Mouse (Mus musculus) hindbrain, embryonic 11.5 days (tissue): ENCODE data around the gene Mrpl48. TPM values are rescaled to one million over a fixed set of nuclear protein-coding genes. Genes with fewer than 3 reads are reported as not detected.

Experiments used
- ATAC-seq: fragments of 200-750 bp; cut with Nextera tagmentation; 2 replicates; pipeline ENCODE4 v1.8.0; 2017; ENCODE audit warnings: mild to moderate bottlenecking, moderate TSS enrichment, moderate library complexity; ENCODE audit not compliant: low FRiP score
- DNase-seq: peaks from one replicate; pipeline ENCODE4 v3.0.0-alpha.2; 2015; ENCODE audit warnings: low spot score
- H3K27ac ChIP-seq: fragments of 300-500 bp; sonication (generic); 2 replicates; pipeline ENCODE4 v1.5.1; 2014; ENCODE audit warnings: mild to moderate bottlenecking, low read depth, low read length
- H3K27me3 ChIP-seq: fragments of 300-500 bp; sonication (generic); 2 replicates; pipeline ENCODE4 v1.6.1; 2014; ENCODE audit warnings: mild to moderate bottlenecking, low read length, moderate library complexity, mixed read lengths; ENCODE audit not compliant: control insufficient read depth, insufficient read depth
- H3K36me3 ChIP-seq: fragments of 300-500 bp; sonication (generic); 2 replicates; pipeline ENCODE4 v1.6.1; 2014; ENCODE audit warnings: mild to moderate bottlenecking, low read length, moderate library complexity, mixed read lengths; ENCODE audit not compliant: control insufficient read depth, insufficient read depth
- H3K4me1 ChIP-seq: fragments of 300-500 bp; sonication (generic); replicated peaks from 2 replicates; pipeline ENCODE4 v1.6.1; 2014; ENCODE audit warnings: low read length, mixed read lengths; ENCODE audit not compliant: control insufficient read depth, insufficient read depth
- H3K4me2 ChIP-seq: fragments of 300-500 bp; sonication (generic); replicated peaks from 2 replicates; pipeline ENCODE4 v1.6.1; 2014; ENCODE audit warnings: mild to moderate bottlenecking, low read depth, low read length
- H3K4me3 ChIP-seq: fragments of 300-500 bp; sonication (generic); 2 replicates; pipeline ENCODE4 v1.5.1; 2014; ENCODE audit warnings: low read depth, low read length
- H3K9ac ChIP-seq: fragments of 300-500 bp; sonication (generic); 2 replicates; pipeline ENCODE4 v1.6.1; 2014; ENCODE audit warnings: low read depth, low read length
- H3K9me3 ChIP-seq: fragments of 300-500 bp; sonication (generic); 2 replicates; pipeline ENCODE4 v1.6.1; 2016; ENCODE audit warnings: low read length; ENCODE audit not compliant: control insufficient read depth
- WGBS: fragments of 180-500 bp; shearing (Covaris S2); extraction: QIAGEN DNeasy Blood & Tissue Kit; methylation state at CpG from one replicate; pipeline ENCODE4 v1.1.7; 2014; 5-methylcytosine and 5-hydroxymethylcytosine counted together
- polyA plus RNA-seq: library from polyadenylated mRNA; unstranded; fragments of >200 nt; fragmentation: Nextera tagmentation; extraction: Ambion mirVana; gene quantifications from 2 replicates; pipeline ENCODE4 v1.2.1, GENCODE M21; 2014

The Mrpl48 gene
- polyA plus RNA-seq, 1 experiment from 2014 or later, result 73.1 TPM

DNA sequence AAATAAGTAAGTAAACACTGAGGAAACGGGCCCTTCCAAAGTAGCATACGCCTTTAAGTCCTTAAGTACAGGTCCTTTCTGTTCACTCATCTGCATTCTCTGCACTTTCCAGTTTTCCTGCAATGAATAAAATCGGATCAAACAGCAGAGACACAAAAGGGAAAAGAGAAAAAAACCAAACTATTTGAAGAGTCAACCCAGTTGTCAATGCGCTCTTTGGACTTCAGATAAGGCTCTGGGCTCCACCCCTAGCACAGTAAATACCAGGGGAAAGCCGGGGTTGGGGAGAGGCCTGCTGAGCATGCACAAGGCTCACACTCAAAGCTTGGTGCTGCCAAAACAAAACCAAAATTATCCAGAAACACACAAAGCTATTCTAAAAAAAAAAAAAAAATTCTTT lies 53.2 kb downstream of the Mrpl48 start:
- no peak for DNase-seq
- Histone ChIP-seq H3K4me3 (no peak overlapping the region), H3K36me3 (no peaks in the 10 kb centered on the region), H3K27me3 (no peaks in the 10 kb centered on the region), H3K9me3 (no peaks in the 10 kb centered on the region), H3K27ac (peak overlapping the region; percentile 74; the same call in 1 of the 2 replicates), H3K4me2 (no peak overlapping the region), H3K9ac (no peak overlapping the region), H3K4me1 (no peaks in the 10 kb centered on the region)
- no peak for ATAC-seq
- 70% methylated on average over 5 of the region's 5 CpGs for WGBS

DNA sequence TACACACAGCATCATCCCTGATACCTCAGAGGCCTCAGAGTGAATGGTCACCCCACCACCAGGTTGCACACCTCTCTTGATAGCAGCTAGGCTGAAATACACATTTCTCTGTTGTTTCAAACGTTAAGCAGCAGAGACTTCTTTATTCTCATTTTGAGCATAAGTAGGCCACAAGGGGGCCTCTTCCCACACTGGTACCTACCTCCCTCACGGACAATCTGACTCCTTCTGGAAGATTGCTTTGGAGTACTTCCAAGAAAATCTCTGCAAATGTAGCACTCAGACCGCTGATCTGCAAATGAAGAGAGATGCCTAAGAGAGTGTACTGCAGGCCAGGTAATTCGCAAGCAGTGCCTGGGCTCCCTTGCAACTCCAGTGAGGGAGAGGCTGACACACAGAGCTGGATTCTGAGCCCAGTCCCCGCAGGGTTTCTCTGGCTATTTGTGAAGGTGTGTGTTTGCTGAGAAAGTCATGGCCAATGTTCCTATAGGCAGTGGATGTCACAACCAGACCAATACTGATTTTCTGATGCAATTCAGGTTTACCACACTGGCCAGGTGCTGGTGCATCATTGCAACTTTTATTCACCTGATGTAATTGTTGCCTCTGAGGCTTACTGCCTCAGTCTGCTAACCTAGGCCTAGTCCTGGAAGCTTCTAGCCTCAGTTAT lies 57.6 kb downstream of the Mrpl48 start:
- no peaks in the 10 kb centered on the region for H3K27me3 ChIP-seq
- H3K36me3 ChIP-seq, result no peaks in the 10 kb centered on the region
- H3K4me1 ChIP-seq, result no peaks in the 10 kb centered on the region
- H3K9me3 ChIP-seq, result no peaks in the 10 kb centered on the region
- no peak for ATAC-seq
- no peak for DNase-seq
- no peak overlapping the region for H3K9ac ChIP-seq
- no peak overlapping the region for H3K4me3 ChIP-seq
- no peak overlapping the region for H3K4me2 ChIP-seq
- H3K27ac ChIP-seq, result no peak overlapping the region
- 67% methylated on average over 5 of the region's 5 CpGs for WGBS

DNA sequence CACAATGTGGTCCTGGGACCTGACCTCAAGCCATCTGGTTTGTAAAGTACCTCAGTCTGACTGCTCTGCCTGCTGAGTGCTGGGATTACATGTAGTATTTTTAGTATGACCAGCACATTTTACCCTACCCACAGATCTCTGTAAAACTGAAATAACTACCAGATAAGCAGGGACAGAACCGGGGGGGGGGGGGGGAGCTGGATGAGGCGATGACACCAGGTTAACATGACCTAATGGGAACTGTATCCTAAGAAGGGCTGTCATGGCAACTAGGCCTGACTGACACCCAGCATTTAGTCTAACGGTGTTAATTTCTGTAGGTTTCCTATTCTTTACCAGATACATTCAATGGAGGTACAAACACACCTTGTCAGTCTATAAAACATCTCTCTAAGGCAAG lies 58.3 kb downstream of the Mrpl48 start:
- 97% methylated on average over 3 of the region's 3 CpGs for WGBS
- ATAC-seq (no peak), DNase-seq (no peak)
- no peaks in the 10 kb centered on the region for H3K4me1 ChIP-seq
- no peak overlapping the region for H3K4me3 ChIP-seq
- H3K9ac ChIP-seq, result no peak overlapping the region
- H3K9me3 ChIP-seq, result no peaks in the 10 kb centered on the region
- no peaks in the 10 kb centered on the region for H3K27me3 ChIP-seq
- no peak overlapping the region for H3K27ac ChIP-seq
- H3K4me2 ChIP-seq, result no peak overlapping the region
- H3K36me3 ChIP-seq, result no peaks in the 10 kb centered on the region

DNA sequence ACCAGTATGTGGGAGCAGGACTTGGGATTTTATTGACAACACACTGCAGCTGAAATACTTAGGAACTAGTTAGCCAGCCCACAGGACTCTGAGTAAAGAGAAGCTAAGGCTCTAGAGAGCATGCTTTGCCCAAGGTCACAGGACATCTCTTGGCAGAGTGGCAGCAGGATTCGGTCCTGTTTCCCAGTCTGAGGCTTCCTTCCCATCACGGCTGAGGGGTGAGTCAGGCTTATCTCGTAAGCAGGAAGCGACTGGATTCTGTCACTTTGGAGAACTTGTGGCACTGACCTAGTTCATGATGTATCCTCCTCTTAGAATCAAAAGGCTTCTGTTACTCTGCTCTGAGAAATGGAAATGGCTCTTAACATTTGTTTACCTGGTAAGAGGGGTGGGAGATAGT lies 60.5 kb downstream of the Mrpl48 start:
- Histone ChIP-seq H3K4me2 (no peak overlapping the region), H3K27ac (no peak overlapping the region), H3K9ac (no peak overlapping the region), H3K4me1 (no peaks in the 10 kb centered on the region), H3K4me3 (no peak overlapping the region), H3K36me3 (no peaks in the 10 kb centered on the region), H3K27me3 (no peaks in the 10 kb centered on the region), H3K9me3 (no peaks in the 10 kb centered on the region)
- ATAC-seq, result no peak
- WGBS, result 85% methylated on average over 4 of the region's 4 CpGs
- DNase-seq, result no peak

DNA sequence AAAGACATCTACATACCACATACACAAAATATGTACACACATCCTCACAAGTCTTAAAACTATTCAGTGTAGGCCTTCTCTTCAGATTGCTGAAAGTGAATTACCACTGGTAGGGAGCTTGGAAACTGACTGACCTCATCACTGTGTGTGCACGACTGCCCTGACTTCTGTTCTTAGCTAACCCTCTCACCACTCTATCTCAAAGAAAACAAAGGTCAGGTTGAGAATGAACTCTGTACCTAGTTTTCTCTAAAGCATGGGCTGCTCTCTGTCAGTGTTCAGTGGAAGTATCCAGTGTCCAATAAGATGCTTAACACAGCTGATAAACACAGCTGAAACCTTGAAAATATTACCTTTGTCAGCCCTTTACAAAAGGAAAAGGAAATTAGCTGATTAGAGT lies 63.7 kb downstream of the Mrpl48 start:
- Histone ChIP-seq H3K4me2 (no peak overlapping the region), H3K9me3 (no peaks in the 10 kb centered on the region), H3K27me3 (no peaks in the 10 kb centered on the region), H3K4me1 (no peaks in the 10 kb centered on the region), H3K9ac (no peak overlapping the region), H3K4me3 (no peak overlapping the region), H3K36me3 (no peaks in the 10 kb centered on the region), H3K27ac (no peak overlapping the region)
- 76% methylated on average over 1 of the region's 1 CpGs for WGBS
- no peak for DNase-seq
- no peak for ATAC-seq

DNA sequence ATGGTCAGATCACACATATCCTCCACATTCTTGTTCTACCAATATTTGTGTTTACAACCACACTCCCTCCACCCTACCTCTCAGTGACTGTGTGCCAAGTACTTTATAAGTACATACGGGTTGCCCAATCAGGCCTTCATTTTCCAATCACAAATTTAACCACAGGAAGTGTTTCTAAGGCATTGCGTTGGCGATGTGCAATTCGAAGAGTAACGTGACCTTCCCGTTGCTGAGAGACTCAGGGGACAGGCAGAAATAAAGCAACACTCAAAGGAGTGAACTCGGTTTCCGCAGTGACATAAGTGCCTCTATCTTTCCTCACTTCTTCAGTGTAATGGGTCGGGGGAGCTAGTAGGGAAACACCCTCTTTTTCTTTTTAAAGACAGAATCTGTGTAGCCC lies 68.6 kb downstream of the Mrpl48 start:
- H3K36me3 ChIP-seq, result no peaks in the 10 kb centered on the region
- H3K4me3 ChIP-seq, result no peak overlapping the region
- no peak overlapping the region for H3K9ac ChIP-seq
- H3K27me3 ChIP-seq, result no peaks in the 10 kb centered on the region
- no peaks in the 10 kb centered on the region for H3K4me1 ChIP-seq
- 97% methylated on average over 9 of the region's 9 CpGs for WGBS
- no peak overlapping the region for H3K27ac ChIP-seq
- DNase-seq (no peak), ATAC-seq (no peak)
- no peaks in the 10 kb centered on the region for H3K9me3 ChIP-seq
- H3K4me2 ChIP-seq, result no peak overlapping the region

DNA sequence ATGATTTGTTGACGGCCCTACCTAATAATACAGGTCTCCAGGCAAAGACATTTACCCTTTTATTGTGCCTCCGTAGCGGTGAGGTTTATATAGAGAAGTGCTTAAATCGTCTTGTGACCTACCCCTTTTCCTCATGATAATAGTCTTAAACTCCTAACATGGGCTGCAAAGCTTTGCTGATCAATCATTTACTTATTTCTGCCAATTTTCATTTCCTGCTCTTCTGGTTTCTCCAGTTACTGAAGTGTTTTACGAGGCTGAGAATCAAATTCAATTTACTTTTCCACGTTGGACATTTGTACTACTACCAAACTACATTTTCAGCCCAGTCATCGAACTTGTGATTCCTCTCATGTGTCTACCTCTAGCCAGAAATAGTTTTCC lies 70.6 kb downstream of the Mrpl48 start:
- Histone ChIP-seq H3K4me1 (no peaks in the 10 kb centered on the region), H3K27ac (no peak overlapping the region), H3K4me2 (peak overlapping the region; percentile 62), H3K4me3 (peak overlapping the region; percentile 71), H3K9me3 (no peaks in the 10 kb centered on the region), H3K36me3 (no peaks in the 10 kb centered on the region), H3K27me3 (no peaks in the 10 kb centered on the region), H3K9ac (peak overlapping the region; percentile 79)
- DNase-seq (no peak), ATAC-seq (no peak)
- 39% methylated on average over 7 of the region's 7 CpGs for WGBS

DNA sequence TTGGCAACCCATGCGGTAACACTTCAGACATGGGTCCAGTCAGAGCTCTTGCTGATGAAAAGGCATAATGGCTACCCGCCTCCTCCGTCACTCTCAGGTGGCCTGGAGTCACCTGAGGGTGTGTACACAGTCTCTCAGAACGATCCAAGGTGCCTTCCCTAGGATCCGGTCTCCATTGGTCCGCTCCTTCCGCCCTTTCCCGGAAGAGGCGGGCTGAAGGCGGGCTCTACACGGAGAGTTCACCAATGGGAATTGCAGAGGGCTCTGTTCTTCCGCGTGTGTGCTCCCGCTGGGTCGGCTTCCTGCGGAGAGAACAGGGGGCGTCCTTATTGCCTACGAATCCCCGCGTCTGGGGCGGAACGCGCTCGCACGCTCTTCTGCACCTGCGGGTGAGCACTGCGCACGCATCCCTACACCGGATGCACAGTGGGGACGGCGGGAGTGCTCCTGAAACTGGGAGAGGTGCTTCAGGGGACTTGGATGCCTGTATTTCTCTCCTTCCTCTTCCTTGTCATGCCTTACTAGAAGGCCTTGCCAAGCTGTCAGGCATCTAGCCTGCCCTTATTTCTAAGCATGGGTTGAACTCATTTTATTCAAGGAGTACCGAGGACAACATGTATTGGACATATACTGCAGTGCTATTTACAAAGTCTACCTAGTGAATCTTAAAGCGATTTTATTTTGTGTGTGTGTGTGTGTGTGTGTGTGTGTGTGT lies 71.1 kb downstream of the Mrpl48 start, which contains the start of gene Coa4:
Gene Coa4, plus strand, starts transcription at position 268 of the 715 bp plus-strand sequence.
- peak; percentile 99 for ATAC-seq
- WGBS, result under 1% methylated on average over 33 of the region's 33 CpGs
- Histone ChIP-seq H3K4me1 (no peaks in the 10 kb centered on the region), H3K4me2 (peak within 1 kb of the TSS; percentile 62), H3K9ac (peak within 1 kb of the TSS; percentile 79), H3K9me3 (no peaks in the 10 kb centered on the region), H3K27me3 (no peaks in the 10 kb centered on the region), H3K27ac (peak within 1 kb of the TSS; percentile 54; the same call in 1 of the 2 replicates), H3K4me3 (peak within 1 kb of the TSS; percentile 71), H3K36me3 (no peaks in the 10 kb centered on the region)
- peak; percentile 95 for DNase-seq

DNA sequence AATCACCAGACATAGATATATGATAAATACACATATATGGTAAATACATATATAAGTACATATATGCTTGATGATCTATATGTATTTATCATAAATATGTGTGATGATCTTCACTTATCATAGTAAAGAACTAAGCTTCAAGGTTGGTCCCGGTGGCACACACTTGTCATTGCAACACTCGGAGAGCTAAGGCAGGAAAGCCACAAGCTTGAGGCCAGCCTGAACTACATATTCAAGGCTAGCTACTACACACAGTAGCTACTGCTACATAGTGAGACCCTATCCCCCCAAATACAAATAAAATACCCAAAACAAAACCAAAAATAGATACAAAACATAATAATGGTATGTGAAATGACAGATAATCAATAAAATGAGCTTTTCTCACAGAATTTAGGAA lies 72.3 kb downstream of the Mrpl48 start:
- no peaks in the 10 kb centered on the region for H3K36me3 ChIP-seq
- H3K9me3 ChIP-seq, result no peaks in the 10 kb centered on the region
- WGBS, result 77% methylated on average over 2 of the region's 2 CpGs
- no peaks in the 10 kb centered on the region for H3K4me1 ChIP-seq
- ATAC-seq, result no peak
- no peak for DNase-seq
- H3K9ac ChIP-seq, result no peak overlapping the region
- H3K4me2 ChIP-seq, result no peak overlapping the region
- H3K27ac ChIP-seq, result no peak overlapping the region
- H3K27me3 ChIP-seq, result no peaks in the 10 kb centered on the region
- no peak overlapping the region for H3K4me3 ChIP-seq
